Mouse (Mus musculus) cerebellum, adult 2 months (tissue): ENCODE data around the gene Timp3. TPM values are rescaled to one million over a fixed set of nuclear protein-coding genes. Genes with fewer than 3 reads are reported as not detected.

Source experiments
- DNase-seq, 2 experiments: peaks; one replicate each; pipeline ENCODE4 v3.0.0; 2021
- H3K27ac ChIP-seq: fragments of 200-500 bp; 2 replicates; pipeline ENCODE4 v1.5.1; 2012; ENCODE audit warnings: low read length, control low read depth, inconsistent platforms; ENCODE audit not compliant: insufficient read depth
- H3K27me3 ChIP-seq: fragments of 200-500 bp; 2 replicates; pipeline ENCODE4 v1.6.1; 2012; ENCODE audit warnings: inconsistent platforms, mild to moderate bottlenecking, low read length, moderate library complexity; ENCODE audit not compliant: control insufficient read depth, insufficient read depth
- H3K4me1 ChIP-seq: fragments of 200-500 bp; 2 replicates; pipeline ENCODE4 v1.6.1; 2011; ENCODE audit warnings: low read length; ENCODE audit not compliant: control insufficient read depth, insufficient read depth
- H3K4me3 ChIP-seq: fragments of 200-500 bp; replicated peaks from 2 replicates; pipeline ENCODE3; 2011; ENCODE audit warnings: mild to moderate bottlenecking, low read depth, low read length, control low read depth; ENCODE audit not compliant: insufficient read depth
- CTCF ChIP-seq: fragments of 200-500 bp; IDR thresholded peaks from 2 replicates; pipeline ENCODE4 v1.5.1; 2011; ENCODE audit warnings: low read depth, mild to moderate bottlenecking, control low read depth, low read length, moderate library complexity, borderline replicate concordance; ENCODE audit not compliant: insufficient read depth
- POLR2A ChIP-seq: fragments of 200-500 bp; IDR thresholded peaks from 2 replicates; pipeline ENCODE4 v1.6.1; 2011; ENCODE audit warnings: low read length, control low read depth, borderline replicate concordance; ENCODE audit not compliant: insufficient read depth
- whole genome bisulfite sequencing: fragments of 180-500 bp; shearing (Covaris S2); methylation state at CpG from one replicate; pipeline ENCODE4 v1.1.7; 2018; 5-methylcytosine and 5-hydroxymethylcytosine counted together
- polyA plus RNA-seq: library from polyadenylated mRNA; depleted of rRNA; stranded (reverse); fragments of >200 nt; gene quantifications from 2 replicates; pipeline ENCODE4 v1.2.3, GENCODE M21; 2012

The Timp3 gene
- polyA plus RNA-seq, 1 experiment, result 48.9 TPM

DNA sequence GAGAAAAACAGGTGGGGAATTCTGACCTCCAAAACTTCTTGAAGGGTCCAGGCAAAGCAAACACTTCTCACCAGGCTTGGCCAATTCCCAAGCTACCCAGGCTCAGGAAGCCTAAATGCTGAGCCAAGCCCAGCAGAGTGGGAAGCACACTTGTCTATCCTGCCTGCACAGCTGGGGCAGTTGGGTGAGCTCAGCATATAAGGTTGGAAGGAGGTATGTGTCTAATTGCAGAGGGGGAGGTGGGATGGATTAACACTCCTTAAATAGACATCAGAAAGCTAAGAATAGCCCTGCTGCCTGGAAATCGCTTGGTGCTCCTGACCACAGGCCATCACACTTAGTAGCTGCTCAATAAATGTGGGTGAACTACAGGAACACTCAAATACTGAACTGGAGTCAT, 13.3 kb downstream of the Timp3 start:
- no peaks in the 10 kb centered on the region for H3K27me3 ChIP-seq
- peaks cover 2% of the 10 kb centered on the region; the same call in 1 of the 2 replicates for H3K4me1 ChIP-seq
- 71% methylated on average over 1 of the region's 1 CpGs for WGBS
- no peak overlapping the region for H3K4me3 ChIP-seq
- TF ChIP-seq POLR2A (no peak), CTCF (no peak)
- DNase-seq, result no peak
- H3K27ac ChIP-seq, result no peak overlapping the region

DNA sequence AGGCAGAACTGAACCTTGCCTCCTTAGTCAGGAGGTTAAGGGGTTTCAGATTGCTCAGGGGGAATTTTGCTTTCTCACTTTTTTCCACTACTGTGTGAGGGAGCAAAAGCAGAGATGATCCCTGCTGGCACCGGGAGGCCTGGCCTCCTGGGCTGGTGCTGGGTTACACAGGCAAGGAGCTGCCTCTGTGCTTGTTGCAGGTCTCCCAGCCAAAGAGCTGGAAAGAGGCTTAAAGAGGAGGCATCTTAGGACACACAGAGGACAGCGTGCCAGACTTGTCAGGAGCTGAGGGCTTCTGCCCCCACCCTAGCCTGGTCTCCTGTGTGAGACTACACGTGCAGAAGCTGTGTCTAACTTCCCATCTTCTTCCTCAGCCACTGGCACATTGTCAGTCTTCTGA, 15.3 kb downstream of the Timp3 start:
- Histone ChIP-seq H3K4me3 (no peak overlapping the region), H3K27ac (no peak overlapping the region), H3K4me1 (peaks cover 6% of the 10 kb centered on the region; the same call in 1 of the 2 replicates), H3K27me3 (no peaks in the 10 kb centered on the region)
- no peak for DNase-seq
- TF ChIP-seq CTCF, result no peak
- no peak for TF ChIP-seq POLR2A
- WGBS, result 67% methylated on average over 3 of the region's 3 CpGs

DNA sequence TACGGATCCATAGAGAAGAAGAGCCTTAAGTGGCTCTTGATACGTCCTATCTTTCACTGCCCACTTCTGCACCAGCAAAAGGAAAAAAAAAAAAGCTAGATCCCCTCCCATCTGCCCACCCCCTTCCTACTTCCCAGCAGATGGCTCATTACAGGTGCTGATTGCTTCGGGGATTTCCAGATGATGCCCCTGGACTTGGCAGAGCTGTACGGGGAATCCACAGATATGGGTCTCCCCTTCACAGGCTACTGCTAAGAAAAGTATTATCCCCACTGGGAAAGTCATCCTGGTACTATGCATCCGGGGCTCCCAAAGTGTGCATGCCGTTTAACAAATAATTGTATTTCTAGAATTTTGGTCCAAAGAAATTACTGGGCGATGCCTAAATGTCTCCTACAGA, 17.5 kb downstream of the Timp3 start:
- 88% methylated on average over 7 of the region's 7 CpGs for WGBS
- Histone ChIP-seq H3K27me3 (no peaks in the 10 kb centered on the region), H3K4me1 (peaks cover 18% of the 10 kb centered on the region), H3K27ac (no peak overlapping the region), H3K4me3 (no peak overlapping the region)
- TF ChIP-seq CTCF, result no peak
- no peak for TF ChIP-seq POLR2A
- no peak for DNase-seq

DNA sequence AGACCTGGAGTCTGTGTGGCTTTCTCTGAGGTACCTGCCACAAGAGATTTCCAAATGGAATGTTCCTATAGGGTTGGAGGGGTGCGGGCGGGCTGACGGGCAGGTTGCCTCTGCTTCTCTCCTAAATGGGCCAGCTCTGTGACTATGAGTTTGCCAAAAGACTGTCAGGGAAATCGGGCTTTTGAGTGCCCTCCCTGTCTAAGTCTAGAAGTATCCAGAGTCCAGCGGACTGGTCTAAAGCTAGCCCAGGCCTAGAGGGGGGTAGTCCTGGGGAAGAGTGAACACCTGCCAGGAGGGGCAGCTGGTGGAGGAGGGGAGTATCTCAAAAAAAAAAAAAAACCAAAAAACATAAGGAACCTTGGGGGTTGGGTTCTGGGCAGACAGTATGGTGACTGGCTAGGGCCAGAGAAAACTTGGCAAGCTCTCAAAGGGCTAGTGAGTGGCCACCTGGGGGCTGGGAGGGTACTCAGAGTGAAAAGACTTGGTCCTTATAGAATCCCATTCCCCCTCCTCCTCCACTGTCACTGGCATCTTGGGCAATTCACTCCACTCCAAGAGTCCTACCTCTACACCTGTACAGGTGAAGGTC, 18.5 kb downstream of the Timp3 start:
- Histone ChIP-seq H3K4me1 (peaks cover 24% of the 10 kb centered on the region), H3K27me3 (no peaks in the 10 kb centered on the region), H3K27ac (no peak overlapping the region), H3K4me3 (no peak overlapping the region)
- WGBS, result 34% methylated on average over 5 of the region's 5 CpGs
- no peak for DNase-seq
- no peak for TF ChIP-seq POLR2A
- no peak for TF ChIP-seq CTCF

DNA sequence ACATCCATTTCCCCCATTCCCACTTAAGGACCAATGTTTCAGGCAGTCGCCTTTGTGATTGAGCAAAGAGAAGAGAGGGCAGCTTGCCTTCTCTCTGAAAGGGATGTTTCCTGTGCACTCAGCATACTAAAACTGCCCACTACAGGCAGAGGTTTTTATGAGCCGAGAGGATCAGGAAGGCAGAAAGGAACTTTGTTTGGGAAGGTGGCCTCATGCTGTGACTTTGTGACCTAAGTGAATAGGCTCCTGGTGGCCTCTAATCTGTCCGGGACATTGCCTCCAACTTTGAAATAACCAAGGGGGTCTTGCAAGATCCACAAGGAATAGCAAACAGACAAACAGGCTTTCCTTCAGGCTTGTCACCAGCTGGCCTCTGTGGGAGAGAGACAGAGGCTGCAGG, 19.4 kb downstream of the Timp3 start:
- TF ChIP-seq POLR2A, result no peak
- no peak for TF ChIP-seq CTCF

GRCm38 (mm10) chr10:86320204-86320603, 20.0 kb downstream of the Timp3 start:
- H3K4me3 ChIP-seq, result no peak overlapping the region
- DNase-seq, result no peak
- TF ChIP-seq POLR2A (no peak), CTCF (no peak)
- H3K27ac ChIP-seq, result no peak overlapping the region
- H3K4me1 ChIP-seq, result peaks cover 24% of the 10 kb centered on the region
- no peaks in the 10 kb centered on the region for H3K27me3 ChIP-seq
- WGBS, result 76% methylated on average over 5 of the region's 5 CpGs

More for the DNA sequence above, 19.4 kb downstream of the Timp3 start:
- no peaks in the 10 kb centered on the region for H3K27me3 ChIP-seq
- DNase-seq, result no peak
- 71% methylated on average over 3 of the region's 3 CpGs for WGBS
- no peak overlapping the region for H3K4me3 ChIP-seq
- H3K4me1 ChIP-seq, result peaks cover 24% of the 10 kb centered on the region
- H3K27ac ChIP-seq, result no peak overlapping the region

- Histone ChIP-seq H3K27me3 (no peaks in the 10 kb centered on the region), H3K27ac (no peak overlapping the region), H3K4me3 (no peak overlapping the region), H3K4me1 (peaks cover 24% of the 10 kb centered on the region)
- TF ChIP-seq POLR2A (no peak), CTCF (no peak)
- DNase-seq, result no peak
- WGBS, result 61% methylated on average over 8 of the region's 8 CpGs
Measured at GRCm38 (mm10) chr10:86321194-86321593, 21.0 kb downstream of the Timp3 start.

DNA sequence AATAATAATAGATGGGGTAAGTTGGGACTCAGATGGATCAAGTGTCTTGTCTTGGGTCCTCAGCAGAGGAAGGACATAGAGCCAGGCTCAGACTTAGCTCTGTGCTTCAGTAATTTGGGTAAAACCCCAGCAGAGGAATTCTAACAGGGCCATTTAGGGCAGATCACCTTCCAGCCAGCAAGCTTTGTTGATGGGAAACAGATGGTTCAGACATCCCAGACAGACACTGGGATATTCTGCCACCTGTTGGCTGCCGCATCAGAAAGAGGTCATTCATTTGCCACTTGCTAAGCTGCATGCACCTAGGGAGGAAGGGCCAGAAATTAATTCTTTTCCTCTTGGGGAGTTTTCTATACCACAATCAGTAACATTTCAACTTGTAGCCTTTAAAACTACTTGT, 21.8 kb downstream of the Timp3 start:
- Histone ChIP-seq H3K4me1 (peaks cover 24% of the 10 kb centered on the region), H3K27me3 (no peaks in the 10 kb centered on the region), H3K27ac (no peak overlapping the region), H3K4me3 (no peak overlapping the region)
- WGBS, result 27% methylated on average over 1 of the region's 1 CpGs
- TF ChIP-seq CTCF (no peak), POLR2A (no peak)
- peak; percentile 45 to 62 for DNase-seq
